Mouse (Mus musculus) embryo, embryonic 11.5 days (tissue): ENCODE data around the gene Rpe65.

ENCODE experiments used
- DNase-seq: peaks from one replicate; pipeline ENCODE4 v3.0.0-alpha.2; 2012; ENCODE audit warnings: low read depth, low spot score

The Rpe65 gene

GRCm38 (mm10) chr3:159598875-159599274, at the start of gene Rpe65:
TSS of gene Rpe65 (plus strand) at chr3:159599175.
- DNase-seq: no peak

GRCm38 (mm10) chr3:159550224-159550623, 48.8 kb upstream of the Rpe65 start:
- no peak for DNase-seq

- no peak for DNase-seq
Observed at GRCm38 (mm10) chr3:159614977-159615376, 16.0 kb downstream of the Rpe65 start.

GRCm38 (mm10) chr3:159621026-159621425, 22.1 kb downstream of the Rpe65 start:
- DNase-seq: no peak

- DNase-seq: no peak
Observed at GRCm38 (mm10) chr3:159624010-159624409, 25.0 kb downstream of the Rpe65 start.

DNA sequence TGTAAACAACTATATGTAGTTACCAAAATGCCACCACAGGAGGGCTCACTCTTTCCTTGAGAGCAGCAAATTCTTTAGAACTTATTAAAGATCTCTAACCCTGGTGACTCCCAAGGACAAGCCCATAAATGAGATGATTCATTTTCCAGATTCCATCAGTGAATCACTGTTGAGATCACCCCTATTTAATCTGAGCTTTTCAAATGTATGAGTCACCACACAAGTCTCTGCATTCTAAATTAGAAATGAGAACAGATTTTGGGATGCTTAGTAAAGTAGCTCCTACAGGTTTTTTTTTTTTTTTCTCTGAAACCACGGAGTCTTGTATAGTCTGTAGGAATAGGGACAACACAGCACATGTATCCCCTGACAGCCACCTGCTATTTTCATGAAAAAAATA, 61.8 kb downstream of the Rpe65 start:
- no peak for DNase-seq

GRCm38 (mm10) chr3:159663333-159663732, 64.4 kb downstream of the Rpe65 start:
- no peak for DNase-seq
